Mouse (Mus musculus) cortical plate, adult 2 months (tissue): ENCODE measurements around the gene Entpd7.

ENCODE experiments used
- CTCF ChIP-seq: fragments of 200-500 bp; IDR thresholded peaks from 2 replicates; pipeline ENCODE4 v1.5.1; 2011; ENCODE audit warnings: mild to moderate bottlenecking, control low read depth, low read length; ENCODE audit not compliant: insufficient read depth; ENCODE audit errors: extremely low read depth
- POLR2A ChIP-seq: fragments of 200-500 bp; IDR thresholded peaks from 2 replicates; pipeline ENCODE4 v1.6.1; 2011; ENCODE audit warnings: mild to moderate bottlenecking, low read length, control low read depth; ENCODE audit not compliant: insufficient read depth; ENCODE audit errors: extremely low read depth

DNA sequence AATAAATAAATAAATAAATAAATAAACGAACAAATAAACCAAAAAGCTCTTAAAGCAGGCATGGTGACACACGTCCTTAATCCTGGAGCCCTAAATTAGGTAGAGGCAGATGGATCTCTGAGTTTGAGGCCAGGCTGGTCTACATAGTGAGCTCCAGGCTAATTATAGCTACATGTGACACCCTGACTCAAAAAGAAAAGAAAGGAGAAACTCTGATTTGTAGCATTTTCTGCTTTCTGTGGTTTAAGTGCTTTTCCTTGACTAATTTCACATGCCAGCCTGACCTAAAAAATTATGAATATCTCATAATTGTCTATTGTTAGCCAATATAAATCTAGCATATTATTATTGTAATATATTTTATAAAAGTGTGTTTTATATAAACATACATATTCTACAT, 72.9 kb downstream of the Entpd7 start:
- no peak for TF ChIP-seq CTCF
- no peak for TF ChIP-seq POLR2A
